ENCODE assay signal across 9 mouse cellular contexts in the genomic region with DNA sequence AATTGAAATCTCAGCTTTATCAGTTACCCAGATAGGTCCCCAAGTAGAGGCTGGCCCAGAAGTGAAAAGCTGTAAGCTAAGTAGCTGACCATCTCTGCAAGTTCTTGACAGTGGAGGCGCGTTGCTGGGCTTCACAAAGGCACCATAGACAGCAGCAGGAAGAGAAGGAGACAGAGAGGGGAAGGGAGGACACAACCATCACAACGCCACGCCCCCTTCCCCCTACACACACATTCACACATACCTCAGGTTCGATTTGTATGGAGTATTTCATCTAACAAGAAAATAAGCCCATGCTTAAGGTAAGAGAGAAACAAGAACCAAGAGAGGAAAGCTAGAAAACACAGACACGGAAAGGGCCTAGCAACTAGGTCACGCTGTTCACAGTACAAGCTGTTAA. TPM values are rescaled to one million over a fixed set of nuclear protein-coding genes. Genes with fewer than 3 reads are reported as not detected.
DNase-seq lines count a peak whose midpoint lies in the region; ATAC-seq lines count a peak whose summit lies in the region.
"Had no signal": no experiment of that assay in that cellular context is flagged by ENCODE, and none has a peak within 500 bp of the region (broad histone marks: within the 10 kb centered on the region; RNA-seq: fewer than 3 reads in every experiment).

No protein-coding gene starts in this region.

- no peak overlapping the region; the same call in 1 of the 2 replicates for H3K4me3 ChIP-seq in heart, embryonic 13.5 days
- H3K4me3 ChIP-seq in hindbrain, embryonic 14.5 days (replicated peaks; ENCODE audit: low read length): 0 out of 2 replicates have a peak overlapping the region, but pooled peaks have one; percentile 73
- H3K4me3 ChIP-seq in neural tube, embryonic 12.5 days: no peak overlapping the region

- 28% methylated on average over 7 of the region's 7 CpGs for WGBS in heart, embryonic 13.5 days
- 35% methylated on average over 7 of the region's 7 CpGs for WGBS in hindbrain, embryonic 14.5 days
- WGBS in neural tube, embryonic 12.5 days: 30% methylated on average over 7 of the region's 7 CpGs

- H3K4me1 ChIP-seq in heart, embryonic 13.5 days: peaks cover 10% of the 10 kb centered on the region
- 0 out of 2 replicates have a peak, but pooled peaks cover 4% of the 10 kb centered on the region for H3K4me1 ChIP-seq in hindbrain, embryonic 14.5 days (replicated peaks; ENCODE audit: control insufficient read depth, insufficient read depth, low read length)
- H3K4me1 ChIP-seq in neural tube, embryonic 12.5 days: peaks cover 14% of the 10 kb centered on the region; the same call in 1 of the 2 replicates

- no peak overlapping the region for H3K9ac ChIP-seq in heart, embryonic 13.5 days
- no peak overlapping the region for H3K9ac ChIP-seq in hindbrain, embryonic 14.5 days
- H3K9ac ChIP-seq in neural tube, embryonic 12.5 days: no peak overlapping the region

- H3K9me3 ChIP-seq in heart, embryonic 13.5 days: no peaks in the 10 kb centered on the region
- no peaks in the 10 kb centered on the region for H3K9me3 ChIP-seq in hindbrain, embryonic 14.5 days (ENCODE audit: control insufficient read depth, low read length)
- no peaks in the 10 kb centered on the region for H3K9me3 ChIP-seq in neural tube, embryonic 12.5 days

- peaks cover 42% of the 10 kb centered on the region for H3K27me3 ChIP-seq in heart, embryonic 13.5 days (replicated peaks)
- peaks cover 40% of the 10 kb centered on the region for H3K27me3 ChIP-seq in hindbrain, embryonic 14.5 days (ENCODE audit: control insufficient read depth, insufficient read depth, low read length)
- H3K27me3 ChIP-seq in neural tube, embryonic 12.5 days (replicated peaks): peaks cover 37% of the 10 kb centered on the region

- H3K4me2 ChIP-seq in heart, embryonic 13.5 days: peak overlapping the region; percentile 98
- H3K4me2 ChIP-seq in hindbrain, embryonic 14.5 days (replicated peaks): peak overlapping the region; percentile 100; the same call in 1 of the 2 replicates
- peak overlapping the region; percentile 100 for H3K4me2 ChIP-seq in neural tube, embryonic 12.5 days (replicated peaks)

- no peak overlapping the region for H3K27ac ChIP-seq in heart, embryonic 13.5 days (replicated peaks)
- H3K27ac ChIP-seq in hindbrain, embryonic 14.5 days: no peak overlapping the region
- no peak overlapping the region for H3K27ac ChIP-seq in neural tube, embryonic 12.5 days

- no peak for DNase-seq in heart, adult 8-10 months (ENCODE audit: low spot score)
- DNase-seq in hindbrain, embryonic 14.5 days (ENCODE audit: low spot score): no peak
- DNase-seq in urinary bladder, postnatal 25 days (ENCODE audit: low spot score): no peak
- DNase-seq in adrenal gland, postnatal 36 days: no peak
- no peak for DNase-seq in testis, postnatal 10 days (ENCODE audit: low spot score)
- DNase-seq: cerebellum, adult 2 months had no signal

- no peaks in the 10 kb centered on the region for H3K36me3 ChIP-seq in heart, embryonic 13.5 days
- H3K36me3 ChIP-seq in hindbrain, embryonic 14.5 days (replicated peaks; ENCODE audit: control insufficient read depth, insufficient read depth): no peaks in the 10 kb centered on the region
- H3K36me3 ChIP-seq in neural tube, embryonic 12.5 days: no peaks in the 10 kb centered on the region

- ATAC-seq in heart, embryonic 13.5 days (ENCODE audit: extremely low read depth, insufficient number of reproducible peaks, low FRiP score, low TSS enrichment): no peak
- peak; percentile 18 for ATAC-seq in CD4-positive, CD25-positive, alpha-beta regulatory T cell, adult 4 months
- ATAC-seq in hindbrain, embryonic 14.5 days (ENCODE audit: low FRiP score): no peak
- ATAC-seq in neural tube, embryonic 12.5 days (ENCODE audit: low FRiP score, low read depth): no peak

RNA-seq across cellular contexts. Expression of gene Phactr2, which starts 0.9 kb away (rescaled TPM):
- 50.1 and 52.5 TPM in 2 replicates for polyA plus RNA-seq in heart, embryonic 13.5 days (2015; fragmentation: Nextera tagmentation; extraction: Ambion mirVana)
- total RNA-seq in heart, adult 8-10 months (2022): 10 to 100 TPM; 45.2 to 50.3 (median 48.6) TPM
- polyA plus RNA-seq in CD4-positive, CD25-positive, alpha-beta regulatory T cell, adult 4 months (2017; shearing (Covaris generic)): 1 to 10 TPM; 2.3 to 3.2 TPM
- polyA plus RNA-seq in hindbrain, embryonic 14.5 days (2014; fragmentation: Nextera tagmentation; extraction: Ambion mirVana): 9.0 and 9.7 TPM in 2 replicates
- polyA plus RNA-seq in neural tube, embryonic 12.5 days (2016; fragmentation: Nextera tagmentation; extraction: Ambion mirVana): 12.3 and 13.2 TPM in 2 replicates
- 10 to 100 TPM; 22.9 to 30.1 TPM for total RNA-seq in adrenal gland, postnatal 36 days (2021)

RNA-seq across cellular contexts. Expression of gene Fuca2, which starts 24.2 kb away (rescaled TPM):
- polyA plus RNA-seq in heart, embryonic 13.5 days (2015; fragmentation: Nextera tagmentation; extraction: Ambion mirVana): 62.3 and 70.5 TPM in 2 replicates
- 100 to 1,000 TPM; 164 to 196 (median 181) TPM for total RNA-seq in heart, adult 8-10 months (2022)
- 10 to 100 TPM; 59.1 to 63.2 TPM for polyA plus RNA-seq in CD4-positive, CD25-positive, alpha-beta regulatory T cell, adult 4 months (2017; shearing (Covaris generic))
- 45.1 and 54.2 TPM in 2 replicates for polyA plus RNA-seq in hindbrain, embryonic 14.5 days (2014; fragmentation: Nextera tagmentation; extraction: Ambion mirVana)
- polyA plus RNA-seq in neural tube, embryonic 12.5 days (2016; fragmentation: Nextera tagmentation; extraction: Ambion mirVana): 25.1 and 27.7 TPM in 2 replicates
- 10 to 100 TPM; 17.9 to 19.3 TPM for total RNA-seq in adrenal gland, postnatal 36 days (2021)
